Mouse (Mus musculus) hindbrain, embryonic 10.5 days (tissue): ENCODE results near the gene 6030452D12Rik. TPM values are rescaled to one million over a fixed set of nuclear protein-coding genes. Genes with fewer than 3 reads are reported as not detected.
A peak's percentile ranks its signal among the peaks of the same experiment; 100 is the strongest.

Experiments used
- DNase-seq: peaks from one replicate; pipeline ENCODE4 v3.0.0-alpha.2; 2017; ENCODE audit warnings: low spot score
- H3K27ac ChIP-seq: fragments of 300-500 bp; sonication (generic); 2 replicates; pipeline ENCODE4 v1.5.1; 2016; ENCODE audit warnings: mild to moderate bottlenecking, moderate library complexity
- H3K27me3 ChIP-seq: fragments of 300-500 bp; sonication (generic); 2 replicates; pipeline ENCODE4 v1.6.1; 2016; ENCODE audit warnings: mild to moderate bottlenecking; ENCODE audit not compliant: poor library complexity, insufficient read depth, severe bottlenecking
- H3K36me3 ChIP-seq: fragments of 300-500 bp; sonication (generic); 2 replicates; pipeline ENCODE4 v1.6.1; 2016; ENCODE audit warnings: mild to moderate bottlenecking, moderate library complexity
- H3K4me1 ChIP-seq: fragments of 300-500 bp; sonication (generic); replicated peaks from 2 replicates; pipeline ENCODE4 v1.6.1; 2016; ENCODE audit warnings: mild to moderate bottlenecking
- H3K4me3 ChIP-seq: fragments of 300-500 bp; sonication (generic); 2 replicates; pipeline ENCODE4 v1.5.1; 2016; ENCODE audit warnings: mild to moderate bottlenecking, moderate library complexity
- H3K9me3 ChIP-seq: fragments of 300-500 bp; sonication (generic); 2 replicates; pipeline ENCODE4 v1.6.1; 2016; ENCODE audit warnings: mild to moderate bottlenecking, moderate library complexity
- WGBS: fragments of 180-500 bp; shearing (Covaris S2); methylation state at CpG from one replicate; pipeline ENCODE4 v1.1.7; 2016; 5-methylcytosine and 5-hydroxymethylcytosine counted together
- polyA plus RNA-seq: library from polyadenylated mRNA; unstranded; fragments of >200 nt; fragmentation: Nextera tagmentation; extraction: Ambion mirVana; gene quantifications from 2 replicates; pipeline ENCODE4 v1.2.1, GENCODE M21; 2016

6030452D12Rik gene
- polyA plus RNA-seq, 1 experiment from 2014 or later, result not detected

DNA sequence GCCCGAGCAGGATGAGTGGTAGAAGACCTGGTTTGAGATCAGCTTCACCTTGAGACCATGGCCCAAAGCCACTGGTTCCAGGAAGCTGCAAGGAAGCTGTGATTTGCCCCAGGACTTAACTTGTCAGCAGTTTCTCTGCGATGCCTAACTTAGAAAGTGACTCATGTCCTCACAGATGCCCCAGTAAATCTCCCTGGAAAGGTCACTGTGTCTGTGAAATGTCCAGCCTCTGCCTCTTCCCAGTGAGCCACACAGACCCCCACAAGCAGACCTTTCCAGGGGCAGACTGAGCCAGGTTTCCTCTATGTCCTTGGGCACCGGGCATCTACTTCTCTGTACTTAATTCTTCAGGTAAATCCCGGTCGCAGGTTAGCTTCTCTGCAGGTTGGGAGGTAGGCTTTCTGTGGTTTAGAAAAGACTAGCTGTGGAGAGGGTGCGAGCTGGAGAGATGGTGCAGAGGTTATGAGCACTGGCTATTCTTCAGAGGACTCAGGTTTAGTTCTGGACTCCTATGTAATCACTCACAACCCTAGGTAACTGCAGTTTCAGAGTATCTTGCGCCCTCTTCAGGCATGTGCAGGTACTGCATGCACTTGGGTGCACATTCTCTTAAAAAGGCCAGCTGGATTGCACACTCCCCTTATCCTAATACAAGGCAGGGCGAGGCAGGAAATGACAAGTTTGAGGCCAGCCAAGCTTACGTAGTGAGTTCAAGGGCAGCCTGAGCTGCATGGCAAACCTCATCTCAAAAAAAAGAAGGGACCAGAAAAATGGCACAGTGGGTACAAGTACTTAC is 27.1 kb downstream of the 6030452D12Rik start:
- Histone ChIP-seq H3K4me3 (no peak overlapping the region), H3K27ac (no peak overlapping the region), H3K36me3 (no peaks in the 10 kb centered on the region; the same call in 1 of the 2 replicates), H3K4me1 (no peaks in the 10 kb centered on the region), H3K9me3 (no peaks in the 10 kb centered on the region), H3K27me3 (no peaks in the 10 kb centered on the region)
- 86% methylated on average over 9 of the region's 9 CpGs for WGBS
- no peak for DNase-seq

DNA sequence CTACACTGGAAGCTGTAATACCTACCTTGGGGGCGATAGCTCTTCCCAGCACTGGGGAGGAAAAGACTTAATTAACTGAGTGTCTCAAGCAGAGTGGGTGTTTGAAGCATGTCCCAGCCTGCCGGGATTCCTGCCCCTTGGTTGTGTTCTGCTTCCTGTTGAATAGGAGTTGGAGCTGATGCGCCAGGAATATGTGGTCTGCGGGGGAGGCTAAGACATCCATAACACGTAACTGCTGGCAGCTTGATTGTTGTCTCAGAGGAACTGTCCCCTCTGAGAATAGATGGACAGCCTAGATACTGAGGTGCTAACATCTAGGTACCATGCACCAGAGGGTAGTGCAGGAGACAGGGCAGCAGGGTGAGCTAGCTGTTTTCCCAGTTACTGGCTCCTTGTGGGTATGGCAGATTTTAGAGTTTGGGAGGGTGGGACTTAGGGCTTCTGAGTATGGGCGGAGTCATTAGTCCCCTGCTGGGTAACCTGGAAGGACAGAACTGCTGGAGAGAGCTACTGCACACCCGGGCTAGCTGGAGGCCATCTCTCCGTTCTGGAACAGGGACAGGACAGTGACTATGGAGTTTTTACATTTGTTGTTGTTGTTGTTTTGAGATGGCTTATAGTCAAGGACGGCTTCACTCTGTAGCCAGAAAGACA is 28.4 kb downstream of the 6030452D12Rik start:
- no peak for DNase-seq
- Histone ChIP-seq H3K9me3 (no peaks in the 10 kb centered on the region), H3K27ac (no peak overlapping the region), H3K27me3 (no peaks in the 10 kb centered on the region), H3K36me3 (no peaks in the 10 kb centered on the region; the same call in 1 of the 2 replicates), H3K4me1 (no peaks in the 10 kb centered on the region), H3K4me3 (no peak overlapping the region)
- 88% methylated on average over 9 of the region's 9 CpGs for WGBS

DNA sequence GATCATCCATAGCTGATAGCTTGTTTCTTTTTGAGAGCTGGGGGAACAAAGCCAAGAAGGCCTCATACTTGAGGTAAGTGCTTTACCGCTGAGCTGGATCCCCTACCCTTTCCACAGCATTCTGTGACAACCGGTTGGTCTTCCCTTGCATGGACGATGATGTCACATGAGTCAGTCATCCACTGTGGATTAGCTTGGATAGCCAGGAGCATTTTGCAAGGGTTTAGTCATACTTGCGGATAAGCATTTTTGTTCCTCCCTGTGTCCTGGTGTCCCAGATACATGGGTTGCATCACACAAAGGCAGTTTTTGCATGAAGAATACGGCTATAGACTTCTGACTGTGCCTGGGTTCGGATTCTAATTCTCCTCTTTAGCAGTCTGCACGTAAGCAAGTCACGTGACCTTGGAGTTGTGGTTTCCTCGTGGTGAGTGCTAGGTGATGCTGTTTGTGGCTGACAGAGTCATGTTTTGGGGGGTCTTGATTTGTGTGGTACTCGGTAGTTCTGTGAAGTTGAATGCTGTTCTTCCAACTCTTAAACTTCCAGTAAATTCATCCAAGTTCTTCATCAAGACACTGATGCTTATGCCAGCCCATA is 29.7 kb downstream of the 6030452D12Rik start:
- 94% methylated on average over 10 of the region's 10 CpGs for WGBS
- Histone ChIP-seq H3K36me3 (no peaks in the 10 kb centered on the region; the same call in 1 of the 2 replicates), H3K9me3 (no peaks in the 10 kb centered on the region)

DNA sequence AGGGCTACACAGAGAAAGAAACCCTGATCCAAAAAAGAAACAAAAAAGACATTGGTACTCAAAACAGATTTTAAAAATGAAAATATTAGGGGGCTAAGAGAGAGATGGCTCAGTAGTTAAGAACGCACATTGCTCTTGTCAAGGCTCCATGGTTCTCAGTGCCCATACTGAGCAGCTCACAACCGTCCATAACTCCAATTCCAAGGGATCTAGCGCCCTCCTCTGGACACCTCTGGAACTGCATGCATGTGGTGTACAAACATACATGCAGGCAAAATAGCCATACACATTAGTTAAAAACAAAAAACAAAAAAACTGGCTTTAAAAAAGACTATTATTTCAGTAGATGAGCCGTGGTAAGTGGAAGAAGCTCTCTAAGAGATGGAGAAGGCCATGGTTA is 30.2 kb downstream of the 6030452D12Rik start:
- H3K27ac ChIP-seq, result no peak overlapping the region
- no peak overlapping the region for H3K4me3 ChIP-seq
- H3K36me3 ChIP-seq, result no peaks in the 10 kb centered on the region; the same call in 1 of the 2 replicates
- no peaks in the 10 kb centered on the region for H3K9me3 ChIP-seq
- H3K27me3 ChIP-seq, result no peaks in the 10 kb centered on the region
- no peak for DNase-seq
- no peaks in the 10 kb centered on the region for H3K4me1 ChIP-seq
- 72% methylated on average over 4 of the region's 4 CpGs for WGBS

More for the DNA sequence above, 29.7 kb downstream of the 6030452D12Rik start:
- no peaks in the 10 kb centered on the region for H3K27me3 ChIP-seq
- H3K4me1 ChIP-seq, result no peaks in the 10 kb centered on the region
- no peak for DNase-seq
- H3K4me3 ChIP-seq, result no peak overlapping the region
- H3K27ac ChIP-seq, result no peak overlapping the region

DNA sequence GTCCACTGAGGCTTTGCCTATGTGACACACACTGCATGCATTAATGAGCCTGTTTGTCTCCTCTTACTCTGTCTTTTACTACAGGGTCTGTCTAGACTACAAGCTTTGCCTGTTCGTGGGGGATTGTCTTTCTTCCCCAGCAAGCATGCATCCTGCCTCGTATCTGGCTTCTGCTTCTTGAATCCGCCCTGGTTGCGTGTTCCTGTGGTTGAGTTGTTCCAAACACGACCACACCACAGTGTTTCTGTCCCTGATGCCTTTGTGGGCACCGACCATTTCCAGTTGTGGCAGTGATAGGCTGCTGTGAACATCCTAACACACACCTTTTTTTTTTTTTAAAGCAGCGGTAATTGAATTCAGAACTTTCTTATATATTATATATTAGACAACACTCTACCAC is 33.4 kb downstream of the 6030452D12Rik start:
- H3K27ac ChIP-seq, result no peak overlapping the region
- DNase-seq, result no peak
- WGBS, result 84% methylated on average over 7 of the region's 7 CpGs
- H3K36me3 ChIP-seq, result peaks cover 3% of the 10 kb centered on the region; the same call in 1 of the 2 replicates
- no peaks in the 10 kb centered on the region for H3K27me3 ChIP-seq
- H3K4me3 ChIP-seq, result no peak overlapping the region
- peaks cover under 1% of the 10 kb centered on the region; the same call in 1 of the 2 replicates for H3K4me1 ChIP-seq
- H3K9me3 ChIP-seq, result no peaks in the 10 kb centered on the region

DNA sequence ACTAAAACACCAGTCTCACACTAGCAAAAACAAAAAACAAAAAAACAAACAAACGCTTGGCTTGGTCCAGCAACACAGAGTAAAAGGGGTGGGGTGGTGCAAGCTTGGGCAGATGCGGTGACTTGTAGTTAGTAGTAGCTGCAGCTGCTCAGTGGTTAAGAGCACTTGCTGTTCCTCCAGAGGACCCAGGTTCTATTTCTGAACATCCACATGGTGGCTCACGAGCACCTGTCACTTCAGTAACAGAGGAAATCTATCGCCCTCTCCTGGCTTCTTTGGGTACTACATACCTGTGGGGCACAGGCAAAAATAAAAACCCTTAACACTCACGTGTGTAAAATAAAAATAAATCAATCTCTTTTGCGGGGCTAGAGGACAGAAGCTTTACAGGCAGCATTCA is 34.1 kb downstream of the 6030452D12Rik start:
- Histone ChIP-seq H3K9me3 (no peaks in the 10 kb centered on the region), H3K4me3 (no peak overlapping the region), H3K27me3 (no peaks in the 10 kb centered on the region), H3K4me1 (peaks cover 6% of the 10 kb centered on the region), H3K36me3 (peaks cover 3% of the 10 kb centered on the region; the same call in 1 of the 2 replicates), H3K27ac (no peak overlapping the region)
- peak; percentile 32 for DNase-seq
- WGBS, result 45% methylated on average over 6 of the region's 6 CpGs

DNA sequence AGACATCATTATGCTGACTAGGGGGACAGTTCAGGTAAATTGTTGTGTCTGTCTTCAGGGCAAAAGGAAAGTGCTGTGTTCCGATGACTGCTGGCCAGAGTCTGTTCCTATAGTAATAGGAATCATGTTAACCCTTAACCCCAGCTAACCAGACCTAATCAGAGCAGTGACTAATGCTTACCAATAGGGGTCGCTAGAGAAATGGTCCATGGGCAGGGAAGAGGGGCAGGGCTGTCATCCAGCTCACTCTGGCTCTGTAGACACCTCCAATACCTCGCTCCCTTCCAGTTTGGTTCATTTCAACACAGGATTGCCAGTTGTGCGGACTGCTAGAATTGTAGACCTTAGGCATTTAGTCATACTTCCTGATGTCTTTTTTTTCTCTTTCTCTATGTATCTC is 35.1 kb downstream of the 6030452D12Rik start:
- WGBS, result 70% methylated on average over 4 of the region's 4 CpGs
- DNase-seq, result no peak
- peaks cover 6% of the 10 kb centered on the region for H3K4me1 ChIP-seq
- no peaks in the 10 kb centered on the region for H3K27me3 ChIP-seq
- H3K27ac ChIP-seq, result no peak overlapping the region
- no peaks in the 10 kb centered on the region for H3K9me3 ChIP-seq
- 0 out of 2 replicates have a peak, but pooled peaks cover 3% of the 10 kb centered on the region for H3K36me3 ChIP-seq
- no peak overlapping the region for H3K4me3 ChIP-seq

DNA sequence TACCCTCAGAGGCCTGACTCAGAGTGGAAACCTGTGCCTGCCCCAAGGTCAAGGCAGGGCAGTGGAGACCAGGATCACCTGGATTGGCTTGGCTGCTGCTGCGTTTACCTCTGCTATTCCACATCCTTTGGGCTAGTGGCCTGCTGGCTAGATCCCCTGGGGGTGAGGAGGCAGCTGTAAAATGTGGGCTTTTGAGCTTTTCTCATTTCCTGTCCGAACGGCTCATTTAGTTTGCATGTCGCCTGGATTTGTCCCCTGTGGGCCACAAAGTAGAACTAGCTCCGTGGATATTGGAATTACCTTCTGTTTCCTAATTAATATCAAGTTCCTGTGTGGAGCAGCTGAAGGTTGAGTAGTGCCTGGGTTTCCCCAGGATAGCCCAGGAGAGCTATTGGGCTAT is 38.9 kb downstream of the 6030452D12Rik start:
- no peak for DNase-seq
- no peaks in the 10 kb centered on the region for H3K9me3 ChIP-seq
- H3K27me3 ChIP-seq, result no peaks in the 10 kb centered on the region
- H3K27ac ChIP-seq, result no peak overlapping the region
- WGBS, result 72% methylated on average over 5 of the region's 5 CpGs
- H3K36me3 ChIP-seq, result peaks cover 15% of the 10 kb centered on the region
- no peak overlapping the region for H3K4me3 ChIP-seq
- H3K4me1 ChIP-seq, result peaks cover 6% of the 10 kb centered on the region

DNA sequence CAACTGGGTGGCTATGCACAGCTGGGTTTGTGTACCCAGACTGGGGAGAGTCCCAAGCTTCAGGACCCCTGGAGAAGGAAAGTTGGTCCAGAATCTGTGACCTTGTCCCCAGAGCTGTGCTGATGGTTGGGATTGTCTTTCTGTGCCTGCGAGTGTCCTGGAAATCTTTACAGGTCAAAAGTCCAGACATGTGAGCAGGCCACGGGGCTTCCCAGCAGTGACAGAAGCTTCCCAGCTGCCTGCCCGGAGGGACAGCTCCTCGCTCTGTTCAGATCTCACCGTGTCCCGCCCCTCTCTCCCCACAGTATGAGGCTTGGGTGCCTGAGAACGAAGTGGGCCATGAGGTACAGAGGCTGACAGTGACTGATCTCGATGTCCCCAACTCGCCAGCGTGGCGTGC is 40.7 kb downstream of the 6030452D12Rik start:
- H3K27me3 ChIP-seq, result no peaks in the 10 kb centered on the region
- no peak overlapping the region for H3K4me3 ChIP-seq
- no peaks in the 10 kb centered on the region for H3K9me3 ChIP-seq
- peaks cover 6% of the 10 kb centered on the region for H3K4me1 ChIP-seq
- H3K36me3 ChIP-seq, result peaks cover 25% of the 10 kb centered on the region
- no peak for DNase-seq
- 82% methylated on average over 11 of the region's 11 CpGs for WGBS
- H3K27ac ChIP-seq, result no peak overlapping the region

DNA sequence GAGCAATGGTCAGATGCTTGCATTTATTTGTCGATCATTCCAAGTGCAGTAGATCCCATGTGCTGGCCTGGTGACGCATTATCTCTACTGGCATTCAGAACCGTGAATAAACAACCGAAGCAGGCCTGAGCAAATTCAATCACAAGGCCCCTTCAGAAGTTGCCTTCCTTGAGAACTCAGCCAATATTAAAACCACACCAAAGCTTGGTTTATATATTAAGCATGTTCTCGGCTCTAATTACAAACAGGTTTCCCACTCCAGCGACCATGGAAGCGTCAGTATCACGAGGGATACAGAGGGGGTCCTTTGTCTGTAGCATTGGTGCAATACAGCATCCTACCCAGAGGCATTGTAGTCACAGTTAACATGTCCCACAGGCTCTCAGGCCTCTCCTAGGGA is 42.7 kb downstream of the 6030452D12Rik start:
- Histone ChIP-seq H3K27ac (no peak overlapping the region), H3K9me3 (no peaks in the 10 kb centered on the region), H3K36me3 (peaks cover 22% of the 10 kb centered on the region), H3K4me3 (no peak overlapping the region), H3K27me3 (no peaks in the 10 kb centered on the region), H3K4me1 (peaks cover 6% of the 10 kb centered on the region)
- no peak for DNase-seq
- WGBS, result 83% methylated on average over 8 of the region's 8 CpGs

DNA sequence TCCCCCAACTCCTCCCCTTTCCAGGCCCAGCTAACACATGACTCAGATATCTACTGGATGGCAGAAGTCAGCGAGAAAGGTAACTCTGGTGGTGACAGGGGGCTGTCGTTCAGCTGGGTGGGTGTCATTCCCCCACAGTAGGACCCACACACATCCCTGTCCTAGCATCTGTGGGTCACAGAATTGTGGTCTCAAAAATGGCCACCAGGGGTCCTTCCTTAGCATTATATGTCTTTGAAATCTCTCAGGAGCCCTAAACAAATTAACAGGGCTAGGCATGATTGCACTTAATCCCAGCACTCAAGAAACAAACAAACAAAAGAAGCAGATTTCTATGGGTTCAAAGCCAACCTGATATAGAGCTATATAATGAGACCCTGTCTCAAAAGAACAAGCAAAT is 44.8 kb downstream of the 6030452D12Rik start:
- 93% methylated on average over 2 of the region's 2 CpGs for WGBS
- Histone ChIP-seq H3K4me3 (no peak overlapping the region), H3K27me3 (no peaks in the 10 kb centered on the region), H3K36me3 (peaks cover 22% of the 10 kb centered on the region), H3K27ac (no peak overlapping the region), H3K9me3 (no peaks in the 10 kb centered on the region), H3K4me1 (no peaks in the 10 kb centered on the region)
- DNase-seq, result no peak

DNA sequence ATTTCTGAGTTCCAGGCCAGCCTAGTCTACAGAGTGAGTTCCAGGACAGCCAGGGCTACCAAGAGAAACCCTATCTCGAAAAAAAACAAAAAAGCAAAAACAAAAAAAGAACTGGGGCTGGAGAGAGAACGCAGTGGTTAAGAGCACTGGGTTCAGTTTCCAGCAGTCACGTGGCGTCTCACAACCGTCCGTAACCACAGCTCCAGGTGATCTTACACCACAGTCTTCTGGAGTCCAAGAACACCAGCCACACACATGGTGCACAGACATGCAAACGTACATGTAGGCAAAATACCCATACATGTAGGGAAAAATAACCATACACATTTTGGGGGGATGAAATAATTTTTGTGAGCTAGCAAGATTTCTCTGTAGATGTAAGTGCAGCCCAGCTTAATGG is 46.4 kb downstream of the 6030452D12Rik start:
- peaks cover 13% of the 10 kb centered on the region; the same call in 1 of the 2 replicates for H3K36me3 ChIP-seq
- WGBS, result 90% methylated on average over 7 of the region's 7 CpGs
- H3K9me3 ChIP-seq, result no peaks in the 10 kb centered on the region
- no peaks in the 10 kb centered on the region for H3K4me1 ChIP-seq
- no peak overlapping the region for H3K4me3 ChIP-seq
- no peak for DNase-seq
- no peak overlapping the region for H3K27ac ChIP-seq
- no peaks in the 10 kb centered on the region for H3K27me3 ChIP-seq
